In genomic region chr2:170318713-170319532, GRCm38 (mm10) we compare ENCODE assay signal across 8 mouse cellular contexts.
A peak's percentile ranks its signal among the peaks of the same experiment; 100 is the strongest.
DNase-seq lines count a peak whose midpoint lies in the region; ATAC-seq lines count a peak whose summit lies in the region.

No protein-coding gene starts in this region.

- H3K9ac ChIP-seq in hindbrain, embryonic 15.5 days = peak overlapping the region; percentile 30

- peak; percentile 35 for DNase-seq in NIH3T3 (ENCODE audit: low read depth)
- DNase-seq in cerebellum, postnatal 10 days = peak; percentile 87 to 93
- DNase-seq in frontal cortex, postnatal 36 days (ENCODE audit: low spot score in 2 of 2) = peak; percentile 66 to 81
- DNase-seq in left cerebral cortex, adult 11 months (ENCODE audit: low spot score) = peak; percentile 61
- peak; percentile 97 for DNase-seq in lung, postnatal 36 days
- DNase-seq in right cerebral cortex, adult 18-20 months = peak; percentile 83
- DNase-seq in urinary bladder, adult 2 months (ENCODE audit: low spot score) = peak; percentile 47

- H3K27me3 ChIP-seq in hindbrain, embryonic 15.5 days = no peaks in the 10 kb centered on the region

- peak; percentile 95 for ATAC-seq in hindbrain, embryonic 15.5 days (ENCODE audit: low FRiP score, low read depth)

- peak overlapping the region; percentile 77 for H3K4me2 ChIP-seq in hindbrain, embryonic 15.5 days

- peak overlapping the region; percentile 76 for H3K27ac ChIP-seq in hindbrain, embryonic 15.5 days (replicated peaks)

- WGBS in hindbrain, embryonic 15.5 days = 8% methylated on average over 24 of the region's 25 CpGs

- peak overlapping the region; percentile 41 for H3K4me3 ChIP-seq in hindbrain, embryonic 15.5 days

- no peaks in the 10 kb centered on the region for H3K36me3 ChIP-seq in hindbrain, embryonic 15.5 days

- H3K9me3 ChIP-seq in hindbrain, embryonic 15.5 days = no peaks in the 10 kb centered on the region

- H3K4me1 ChIP-seq in hindbrain, embryonic 15.5 days (replicated peaks) = peaks cover 19% of the 10 kb centered on the region

Comparison
In these comparisons a context has a peak if more than half of its experiments do, and no peak if none do; other contexts are left out.
1. Peak in every context shown above with its lines: DNase-seq, ATAC-seq, H3K4me3 ChIP-seq and H3K27ac ChIP-seq.
2. DNase-seq: peak in every context shown above with its lines; median percentile 97 in lung, postnatal 36 days; 90 in cerebellum, postnatal 10 days; 83 in right cerebral cortex, adult 18-20 months; 74 in frontal cortex, postnatal 36 days; 61 in left cerebral cortex, adult 11 months; 47 in urinary bladder, adult 2 months; 35 in NIH3T3.